Mouse (Mus musculus) forebrain, embryonic 13.5 days (tissue): ENCODE results near the gene Ttl. TPM values are rescaled to one million over a fixed set of nuclear protein-coding genes. Genes with fewer than 3 reads are reported as not detected.
A peak's percentile ranks its signal among the peaks of the same experiment; 100 is the strongest.

Experiments
- ATAC-seq: fragments of 200-750 bp; cut with Nextera tagmentation; 2 replicates; pipeline ENCODE4 v1.8.0; 2017
- H3K27ac ChIP-seq: fragments of 300-500 bp; sonication (generic); 2 replicates; pipeline ENCODE4 v1.5.1; 2015; ENCODE audit warnings: inconsistent platforms, mild to moderate bottlenecking, moderate library complexity
- H3K27me3 ChIP-seq: fragments of 300-500 bp; sonication (generic); 2 replicates; pipeline ENCODE4 v1.6.1; 2015; ENCODE audit warnings: mild to moderate bottlenecking, inconsistent platforms
- H3K36me3 ChIP-seq: fragments of 300-500 bp; sonication (generic); 2 replicates; pipeline ENCODE4 v1.6.1; 2015; ENCODE audit warnings: mild to moderate bottlenecking, inconsistent platforms; ENCODE audit not compliant: poor library complexity, severe bottlenecking
- H3K4me1 ChIP-seq: fragments of 300-500 bp; sonication (generic); 2 replicates; pipeline ENCODE4 v1.6.1; 2015; ENCODE audit warnings: inconsistent platforms
- H3K4me2 ChIP-seq: fragments of 300-500 bp; sonication (generic); 2 replicates; pipeline ENCODE4 v1.6.1; 2015; ENCODE audit warnings: inconsistent platforms, mild to moderate bottlenecking, moderate library complexity
- H3K4me3 ChIP-seq: fragments of 300-500 bp; sonication (generic); 2 replicates; pipeline ENCODE4 v1.5.1; 2015; ENCODE audit warnings: mild to moderate bottlenecking, inconsistent platforms
- H3K9ac ChIP-seq: fragments of 300-500 bp; sonication (generic); 2 replicates; pipeline ENCODE4 v1.6.1; 2015; ENCODE audit warnings: mild to moderate bottlenecking, inconsistent platforms
- H3K9me3 ChIP-seq: fragments of 300-500 bp; sonication (generic); replicated peaks from 2 replicates; pipeline ENCODE4 v1.6.1; 2016; ENCODE audit warnings: inconsistent platforms
- whole genome bisulfite sequencing: fragments of 180-500 bp; shearing (Covaris S2); methylation state at CpG from one replicate; pipeline ENCODE4 v1.1.7; 2015; 5-methylcytosine and 5-hydroxymethylcytosine counted together
- polyA plus RNA-seq: library from polyadenylated mRNA; unstranded; fragments of >200 nt; fragmentation: Nextera tagmentation; extraction: Ambion mirVana; gene quantifications from 2 replicates; pipeline ENCODE4 v1.2.1, GENCODE M21; 2015

Gene Ttl
- polyA plus RNA-seq, 1 experiment from 2014 or later: 21.9 TPM

DNA sequence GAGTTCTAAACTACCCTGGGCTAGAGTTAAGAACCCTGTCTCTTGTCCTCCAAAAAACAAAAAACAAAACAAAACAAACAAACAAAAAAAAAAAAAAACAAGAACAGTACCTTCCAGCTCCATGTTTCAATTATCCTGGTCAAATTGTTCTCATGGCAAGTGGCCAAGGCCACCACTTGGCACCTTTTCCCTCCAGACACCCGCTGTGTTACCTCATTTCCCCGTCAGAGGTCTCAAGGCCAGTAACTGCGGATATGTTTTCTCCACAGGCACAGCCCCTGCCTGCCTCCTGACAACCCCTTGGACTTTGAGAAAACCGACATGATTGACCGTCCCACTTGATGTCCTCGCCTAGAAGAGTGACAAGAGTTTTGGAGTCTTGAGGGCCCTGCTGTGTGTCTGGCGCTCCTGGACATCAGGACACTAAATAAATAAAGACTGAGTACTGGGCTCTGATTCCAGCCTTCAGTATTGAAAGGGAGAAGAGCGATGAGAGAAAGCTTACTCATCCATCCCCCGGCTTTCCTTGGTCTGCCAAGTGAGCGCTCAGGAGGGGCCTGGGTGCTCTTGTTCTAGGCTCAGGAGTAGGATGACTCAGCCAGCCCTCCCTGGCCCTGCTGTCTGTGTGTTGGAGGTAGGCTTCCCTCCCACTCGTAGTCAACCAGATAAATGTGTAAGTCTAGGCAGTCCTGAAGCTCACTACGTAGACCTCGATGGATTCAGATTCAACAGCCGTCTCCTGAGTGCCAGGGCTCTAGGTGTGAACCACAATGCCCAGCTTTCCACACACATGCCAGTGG lies 67.5 kb downstream of the Ttl start:
- WGBS: 96% methylated on average over 14 of the region's 14 CpGs
- Histone ChIP-seq H3K27ac (no peak overlapping the region), H3K27me3 (no peaks in the 10 kb centered on the region), H3K4me3 (no peak overlapping the region), H3K4me2 (no peak overlapping the region), H3K9me3 (peaks cover 12% of the 10 kb centered on the region), H3K36me3 (peaks cover 25% of the 10 kb centered on the region), H3K9ac (no peak overlapping the region), H3K4me1 (peaks cover 20% of the 10 kb centered on the region)
- ATAC-seq: no peak

DNA sequence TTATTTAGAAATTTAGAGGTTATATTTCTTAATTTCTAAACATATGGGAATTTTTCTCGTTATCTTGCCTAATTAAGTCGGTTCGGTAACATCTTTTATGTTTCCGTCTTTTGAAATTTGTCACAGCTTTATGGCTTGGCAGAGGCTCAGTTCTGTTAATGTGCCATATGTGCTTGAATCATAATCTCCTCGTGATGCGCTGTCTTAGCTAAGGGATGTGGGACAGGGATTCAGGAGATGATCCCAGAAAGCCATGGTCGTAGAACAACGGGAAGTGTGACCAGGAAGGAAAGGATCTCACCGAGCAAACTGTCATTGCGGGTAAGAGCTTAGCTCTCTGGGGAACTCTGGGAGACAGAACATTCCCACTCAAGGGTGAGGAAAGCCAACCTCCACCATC lies 74.2 kb downstream of the Ttl start:
- H3K36me3 ChIP-seq: no peaks in the 10 kb centered on the region
- H3K9me3 ChIP-seq: no peaks in the 10 kb centered on the region
- no peaks in the 10 kb centered on the region for H3K4me1 ChIP-seq
- H3K4me3 ChIP-seq: no peak overlapping the region
- H3K27ac ChIP-seq: peak overlapping the region; percentile 84
- 77% methylated on average over 10 of the region's 10 CpGs for WGBS
- H3K9ac ChIP-seq: no peak overlapping the region
- H3K4me2 ChIP-seq: no peak overlapping the region
- H3K27me3 ChIP-seq: no peaks in the 10 kb centered on the region
- ATAC-seq: peak; percentile 74; the same call in 1 of the 2 replicates

Other genes with a start within 250 kb of the Ttl start
- 33.8 and 36.8 TPM in 2 replicates for gene Tmem87b, start 247.8 kb upstream of the Ttl start, polyA plus RNA-seq
- gene Fbln7, start 203.0 kb upstream of the Ttl start, polyA plus RNA-seq: 1.4 and 1.8 TPM in 2 replicates
- gene Zc3h8, start 121.9 kb upstream of the Ttl start, polyA plus RNA-seq: 9.3 and 10.3 TPM in 2 replicates
- 3.7 and 4.4 TPM in 2 replicates for gene Zc3h6, start 98.5 kb upstream of the Ttl start, polyA plus RNA-seq
- gene Gm10762, start 98.2 kb upstream of the Ttl start, polyA plus RNA-seq: 24.1 and 24.8 TPM in 2 replicates
- gene Vinac1, start 17.8 kb upstream of the Ttl start, polyA plus RNA-seq: 0.15 and 0.29 TPM in 2 replicates
- 20.4 and 20.6 TPM in 2 replicates for gene Polr1b, start 35.1 kb downstream of the Ttl start, polyA plus RNA-seq
- gene Chchd5, start 63.8 kb downstream of the Ttl start, polyA plus RNA-seq: 26.9 and 27.2 TPM in 2 replicates
- gene Slc20a1, start 132.8 kb downstream of the Ttl start, polyA plus RNA-seq: 57.2 and 59.8 TPM in 2 replicates
- 41.1 and 41.6 TPM in 2 replicates for gene Ckap2l, start 231.3 kb downstream of the Ttl start, polyA plus RNA-seq
- 0.22 and 0.23 TPM in 2 replicates for gene Il1a, start 244.0 kb downstream of the Ttl start, polyA plus RNA-seq